Mouse (Mus musculus) erythroid progenitor cell, adult 5-6 weeks (primary cell): ENCODE measurements around the gene Pabpc4. TPM values are rescaled to one million over a fixed set of nuclear protein-coding genes. Genes with fewer than 3 reads are reported as not detected.
A peak's percentile ranks its signal among the peaks of the same experiment; 100 is the strongest.
"Not testable (repeated sequence)": the region's sequence is repeated elsewhere in the genome, so short reads cannot be mapped to it uniquely, and the experiment has no call there.

Source experiments
- ATAC-seq: replicated peaks from 2 replicates; pipeline ENCODE4 v1.8.0; 2016; ENCODE audit warnings: moderate number of reproducible peaks, mild to moderate bottlenecking, moderate TSS enrichment, inconsistent platforms; ENCODE audit not compliant: poor library complexity, low FRiP score, severe bottlenecking
- total RNA-seq, 2 experiments: library from RNA; stranded (forward) in 1 of 2; stranded (reverse) in 1 of 2; fragments of 150-400 nt in 1 of 2; fragments of 186-747, 209-891 nt in 1 of 2; gene quantifications; 2 replicates each; pipeline versions ENCODE4 v1.2.3 to v1.2.4; 2015 to 2017; ENCODE audit warnings: low replicate concordance in 2 of 2

Gene Pabpc4
- total RNA-seq, 2 experiments from 2014 or later: 408 to 415 TPM

GRCm38 (mm10) chr4:123246651-123247050, 15.5 kb upstream of the Pabpc4 start:
- no peak for ATAC-seq

GRCm38 (mm10) chr4:123247147-123247880, 14.8 kb upstream of the Pabpc4 start:
- ATAC-seq: no peak

- no peak for ATAC-seq
Measured at GRCm38 (mm10) chr4:123248971-123249567, 13.1 kb upstream of the Pabpc4 start.

GRCm38 (mm10) chr4:123252214-123252613, 9.9 kb upstream of the Pabpc4 start:
- no peak for ATAC-seq

- 0 out of 2 replicates have a peak, but pooled peaks have one; percentile 54 for ATAC-seq
Measured at GRCm38 (mm10) chr4:123254617-123255016, 7.5 kb upstream of the Pabpc4 start.

GRCm38 (mm10) chr4:123260071-123260746, 1.9 kb upstream of the Pabpc4 start:
- no peak for ATAC-seq

GRCm38 (mm10) chr4:123271063-123271462, 8.9 kb downstream of the Pabpc4 start:
- no peak for ATAC-seq

- ATAC-seq: peak; percentile 43
Measured at GRCm38 (mm10) chr4:123280117-123280516, 18.0 kb downstream of the Pabpc4 start.

GRCm38 (mm10) chr4:123282500-123282899, 20.3 kb downstream of the Pabpc4 start:
- ATAC-seq: peak; percentile 79

GRCm38 (mm10) chr4:123282915-123283674, 20.9 kb downstream of the Pabpc4 start:
- not testable (repeated sequence) for ATAC-seq

GRCm38 (mm10) chr4:123283675-123284064, 21.5 kb downstream of the Pabpc4 start:
- ATAC-seq: not testable (repeated sequence)

- peak; percentile 46 for ATAC-seq
Measured at GRCm38 (mm10) chr4:123284731-123285624, 22.8 kb downstream of the Pabpc4 start.

GRCm38 (mm10) chr4:123286790-123287189, 24.6 kb downstream of the Pabpc4 start:
- peak; percentile 67 for ATAC-seq

GRCm38 (mm10) chr4:123289038-123289437, 26.9 kb downstream of the Pabpc4 start:
- no peak for ATAC-seq

- no peak for ATAC-seq
Measured at GRCm38 (mm10) chr4:123292390-123292789, 30.2 kb downstream of the Pabpc4 start.

GRCm38 (mm10) chr4:123292989-123293388, 30.8 kb downstream of the Pabpc4 start:
- ATAC-seq: no peak

GRCm38 (mm10) chr4:123293661-123294443, 31.7 kb downstream of the Pabpc4 start:
- ATAC-seq: no peak

GRCm38 (mm10) chr4:123295026-123295425, 32.9 kb downstream of the Pabpc4 start:
- ATAC-seq: not testable (repeated sequence)
